Mouse (Mus musculus): ENCODE results near the gene Aff4.

- TF ChIP-seq POLR2A (IDR thresholded peaks at IDR 0.05; ENCODE audit: low read depth, low read length), result no peak
- TF ChIP-seq RCOR1 (conservative IDR thresholded peaks at IDR 0.05; ENCODE audit: low read depth, low read length), result no peak
- no peak for TF ChIP-seq EP300 (IDR thresholded peaks at IDR 0.05; ENCODE audit: low read length)
- TF ChIP-seq E2F4 (IDR thresholded peaks at IDR 0.05; ENCODE audit: insufficient replicate concordance, low read depth, low read length), result no peak
- no peak for TF ChIP-seq UBTF (IDR thresholded peaks at IDR 0.05; ENCODE audit: low read depth, low read length)
- TF ChIP-seq GABPA (IDR thresholded peaks at IDR 0.05; ENCODE audit: insufficient replicate concordance, low read depth, low read length), result no peak
- TF ChIP-seq BHLHE40 (IDR thresholded peaks at IDR 0.05; ENCODE audit: low read depth, low read length), result no peak
Measured at GRCm38 (mm10) chr11:53331121-53331520, 19.5 kb upstream of the Aff4 start.
